Mouse (Mus musculus): ENCODE measurements around the gene Gm17174. TPM values are rescaled to one million over a fixed set of nuclear protein-coding genes. Genes with fewer than 3 reads are reported as not detected.
"Not testable (repeated sequence)": the region's sequence is repeated elsewhere in the genome, so short reads cannot be mapped to it uniquely, and the experiment has no call there.

The Gm17174 gene
- not detected in 2 replicates for polyA plus RNA-seq (2012; ENCODE audit: insufficient read depth, insufficient read length, missing spikeins)

GRCm38 (mm10) chr14:51592039-51592438, at the start of gene Gm17174:
Gene Gm17174 (minus strand): TSS chr14:51592139.
- H3K4me1 ChIP-seq (ENCODE audit: control insufficient read depth, insufficient read depth, insufficient read length, low read length); H3K4me3 ChIP-seq (ENCODE audit: insufficient read depth, low read depth, low read length); H3K27ac ChIP-seq (replicated peaks; ENCODE audit: low read depth, low read length): not testable (repeated sequence)

DNA sequence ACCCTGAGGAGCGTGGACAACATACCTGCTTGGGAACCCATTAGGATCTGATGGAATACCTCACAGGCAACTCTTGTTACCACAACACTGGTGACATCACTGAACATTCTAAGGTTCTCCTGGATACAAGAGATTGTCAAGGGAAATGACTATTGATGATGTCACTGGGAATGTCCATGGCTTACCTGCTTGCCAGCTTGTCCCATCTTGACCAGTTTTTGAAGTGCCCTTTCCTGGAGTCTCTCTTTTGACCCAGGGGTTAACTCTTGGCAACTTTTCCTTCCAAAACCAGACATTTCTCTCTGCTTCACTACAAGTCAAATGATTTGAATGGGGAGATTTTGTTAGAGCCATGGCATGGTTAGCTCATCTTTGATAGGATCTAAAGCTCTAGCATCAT, 43.6 kb upstream of the Gm17174 start, which contains the start of gene Gm4181:
Gene Gm4181, minus strand, starts transcription at position 101 of the 400 bp plus-strand sequence.
- not testable (repeated sequence) for H3K27ac ChIP-seq (replicated peaks; ENCODE audit: low read depth, low read length); H3K4me3 ChIP-seq (ENCODE audit: insufficient read depth, low read depth, low read length); H3K4me1 ChIP-seq (ENCODE audit: control insufficient read depth, insufficient read depth, insufficient read length, low read length)

- not testable (repeated sequence) for H3K27ac ChIP-seq (replicated peaks; ENCODE audit: low read depth, low read length); H3K4me1 ChIP-seq (ENCODE audit: control insufficient read depth, insufficient read depth, insufficient read length, low read length); H3K4me3 ChIP-seq (ENCODE audit: insufficient read depth, low read depth, low read length)
These were observed 40.5 kb upstream of the Gm17174 start for GRCm38 (mm10) chr14:51632426-51632825.

GRCm38 (mm10) chr14:51611210-51611609, 19.3 kb upstream of the Gm17174 start, which contains the start of gene Gm17078:
Gene Gm17078 (minus strand): TSS chr14:51611310.
- Histone ChIP-seq H3K4me3 (ENCODE audit: insufficient read depth, low read depth, low read length) (no peak within 1 kb of the TSS), H3K27ac (replicated peaks; ENCODE audit: low read depth, low read length) (no peak within 1 kb of the TSS), H3K4me1 (ENCODE audit: control insufficient read depth, insufficient read depth, insufficient read length, low read length) (no peaks in the 10 kb centered on the region)

- H3K4me1 ChIP-seq (ENCODE audit: control insufficient read depth, insufficient read depth, insufficient read length, low read length); H3K4me3 ChIP-seq (ENCODE audit: insufficient read depth, low read depth, low read length); H3K27ac ChIP-seq (replicated peaks; ENCODE audit: low read depth, low read length): not testable (repeated sequence)
These were observed 18.0 kb downstream of the Gm17174 start, which contains the start of gene Gm17175 for GRCm38 (mm10) chr14:51573963-51574362. Gene Gm17175 (minus strand): TSS chr14:51574063.

GRCm38 (mm10) chr14:51552490-51552889, 39.4 kb downstream of the Gm17174 start, which contains the start of gene Gm5622:
Gene Gm5622 (plus strand): TSS chr14:51552790.
- no peaks in the 10 kb centered on the region for H3K4me1 ChIP-seq (ENCODE audit: control insufficient read depth, insufficient read depth, insufficient read length, low read length)
- H3K4me3 ChIP-seq (ENCODE audit: insufficient read depth, low read depth, low read length) = no peak within 1 kb of the TSS
- H3K27ac ChIP-seq (replicated peaks; ENCODE audit: low read depth, low read length) = no peak within 1 kb of the TSS

Other genes with a start within 250 kb of the Gm17174 start
- not detected in 2 replicates for gene Gm7247, start 230.4 kb downstream of the Gm17174 start, polyA plus RNA-seq (2012; ENCODE audit: insufficient read depth, insufficient read length, missing spikeins)
- gene Vmn2r88, start 181.3 kb downstream of the Gm17174 start, polyA plus RNA-seq (2012; ENCODE audit: insufficient read depth, insufficient read length, missing spikeins) = not detected in 2 replicates
- not detected in 2 replicates for gene Vmn2r89, start 140.3 kb downstream of the Gm17174 start, polyA plus RNA-seq (2012; ENCODE audit: insufficient read depth, insufficient read length, missing spikeins)
- gene Gm5622, start 39.3 kb downstream of the Gm17174 start, polyA plus RNA-seq (2012; ENCODE audit: insufficient read depth, insufficient read length, missing spikeins) = not detected in 2 replicates
- gene Gm17175, start 18.1 kb downstream of the Gm17174 start, polyA plus RNA-seq (2012; ENCODE audit: insufficient read depth, insufficient read length, missing spikeins) = not detected in 2 replicates
- gene Gm17078, start 19.2 kb upstream of the Gm17174 start, polyA plus RNA-seq (2012; ENCODE audit: insufficient read depth, insufficient read length, missing spikeins) = not detected in 2 replicates
- not detected in 2 replicates for gene Gm4181, start 43.5 kb upstream of the Gm17174 start, polyA plus RNA-seq (2012; ENCODE audit: insufficient read depth, insufficient read length, missing spikeins)
- not detected in 2 replicates for gene Gm17079, start 103.3 kb upstream of the Gm17174 start, polyA plus RNA-seq (2012; ENCODE audit: insufficient read depth, insufficient read length, missing spikeins)
- gene Gm5800, start 125.0 kb upstream of the Gm17174 start, polyA plus RNA-seq (2012; ENCODE audit: insufficient read depth, insufficient read length, missing spikeins) = not detected in 2 replicates
- not detected in 2 replicates for gene Ang4, start 181.5 kb upstream of the Gm17174 start, polyA plus RNA-seq (2012; ENCODE audit: insufficient read depth, insufficient read length, missing spikeins)
- gene AY358078, start 207.9 kb upstream of the Gm17174 start, polyA plus RNA-seq (2012; ENCODE audit: insufficient read depth, insufficient read length, missing spikeins) = not detected in 2 replicates